Mouse (Mus musculus) lung, postnatal 0 days (tissue): ENCODE measurements around the gene Ap5b1.

Experiments
- CTCF ChIP-seq: IDR thresholded peaks from 2 replicates; pipeline ENCODE4 v1.5.1; 2016; ENCODE audit warnings: antibody characterized with exemption, mild to moderate bottlenecking
- EP300 ChIP-seq: IDR thresholded peaks from 2 replicates; pipeline ENCODE4 v1.6.1; 2016; ENCODE audit warnings: antibody characterized with exemption, mild to moderate bottlenecking, control low read depth

DNA sequence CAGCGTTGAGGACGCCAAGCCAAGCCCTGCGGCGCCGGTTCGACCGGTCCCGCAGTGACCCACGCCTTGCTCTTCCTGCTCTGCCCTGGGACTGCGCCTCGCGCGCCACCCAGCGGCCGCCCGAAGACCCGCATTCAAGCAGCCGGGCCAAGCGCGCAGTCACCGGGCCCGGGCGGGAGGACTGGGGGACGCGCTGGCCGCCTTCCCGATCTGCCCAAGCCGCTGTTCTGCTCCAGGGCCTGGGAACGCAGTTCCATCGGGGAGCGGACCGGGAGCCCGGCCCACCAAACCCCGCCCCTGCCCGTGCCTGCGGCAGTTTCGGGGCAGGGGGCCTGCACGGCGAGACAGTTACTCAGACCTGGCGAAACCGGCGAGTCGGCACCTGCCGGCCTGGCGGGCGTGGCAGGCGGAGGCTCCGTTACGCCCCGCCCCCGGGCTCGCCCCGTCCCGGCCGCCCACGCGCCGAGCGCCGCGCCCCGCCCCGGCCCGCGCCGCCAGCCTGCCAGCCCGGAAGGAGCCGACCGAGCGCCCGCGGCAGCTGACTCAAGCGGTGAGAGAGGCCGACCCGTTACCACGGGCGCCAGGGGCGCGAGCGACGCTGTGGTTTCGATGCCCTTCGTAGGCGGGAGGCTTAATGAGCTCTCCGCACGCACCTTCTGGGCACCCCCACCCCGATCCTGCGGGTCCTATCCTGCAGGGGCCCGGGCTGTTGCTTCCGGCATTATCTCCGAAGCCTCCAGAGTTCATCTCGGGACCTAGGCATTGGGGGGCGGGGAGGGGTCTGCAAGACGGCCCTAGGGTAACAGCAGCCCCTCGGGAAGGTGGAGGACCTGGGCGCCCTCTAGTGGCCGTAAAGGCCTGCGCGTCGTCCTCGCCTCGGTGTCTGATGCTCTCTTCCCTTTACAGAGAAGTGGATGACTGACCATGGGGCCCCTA is at the start of gene Ap5b1:
- TF ChIP-seq CTCF: peak; percentile 98
- TF ChIP-seq EP300: no peak
